Mouse (Mus musculus) ES-E14 (cell line): ENCODE results near the gene Efna5.

ENCODE experiments used
- ZC3H11A ChIP-seq: IDR thresholded peaks from 2 replicates; pipeline ENCODE4 v1.6.1; 2012; ENCODE audit warnings: low read depth, mild to moderate bottlenecking, inconsistent platforms, low read length, borderline replicate concordance
- ZNF384 ChIP-seq: IDR thresholded peaks from 2 replicates; pipeline ENCODE4 v1.6.1; 2012; ENCODE audit warnings: low read depth, low read length, inconsistent platforms

DNA sequence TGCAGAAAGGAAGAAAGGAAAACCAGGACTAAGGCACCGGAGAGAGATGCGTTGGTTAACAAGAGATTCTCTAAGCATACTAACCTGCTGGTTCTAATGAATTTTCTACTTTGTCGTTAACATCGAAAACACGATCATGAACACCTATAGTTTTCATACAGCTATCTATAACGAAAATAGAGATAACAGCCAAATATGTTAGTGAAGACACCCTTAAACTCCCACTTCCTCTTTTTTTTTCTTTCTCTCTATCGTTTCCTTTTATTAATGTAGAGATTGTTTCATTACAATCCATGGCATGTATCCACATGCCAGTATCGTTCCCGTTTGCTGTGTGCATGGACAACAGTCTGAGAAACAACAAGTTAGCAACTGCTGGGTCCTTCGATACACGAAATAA is 267.9 kb downstream of the Efna5 start:
- TF ChIP-seq ZNF384 (no peak), ZC3H11A (no peak)
